Mouse (Mus musculus) cerebellum, adult 9-11 months (tissue): ENCODE data around the gene Adam11.
"Not testable (repeated sequence)": the region's sequence is repeated elsewhere in the genome, so short reads cannot be mapped to it uniquely, and the experiment has no call there.

Experiments
- DNase-seq: peaks from one replicate; pipeline ENCODE4 v3.0.0; 2022

Gene Adam11

DNA sequence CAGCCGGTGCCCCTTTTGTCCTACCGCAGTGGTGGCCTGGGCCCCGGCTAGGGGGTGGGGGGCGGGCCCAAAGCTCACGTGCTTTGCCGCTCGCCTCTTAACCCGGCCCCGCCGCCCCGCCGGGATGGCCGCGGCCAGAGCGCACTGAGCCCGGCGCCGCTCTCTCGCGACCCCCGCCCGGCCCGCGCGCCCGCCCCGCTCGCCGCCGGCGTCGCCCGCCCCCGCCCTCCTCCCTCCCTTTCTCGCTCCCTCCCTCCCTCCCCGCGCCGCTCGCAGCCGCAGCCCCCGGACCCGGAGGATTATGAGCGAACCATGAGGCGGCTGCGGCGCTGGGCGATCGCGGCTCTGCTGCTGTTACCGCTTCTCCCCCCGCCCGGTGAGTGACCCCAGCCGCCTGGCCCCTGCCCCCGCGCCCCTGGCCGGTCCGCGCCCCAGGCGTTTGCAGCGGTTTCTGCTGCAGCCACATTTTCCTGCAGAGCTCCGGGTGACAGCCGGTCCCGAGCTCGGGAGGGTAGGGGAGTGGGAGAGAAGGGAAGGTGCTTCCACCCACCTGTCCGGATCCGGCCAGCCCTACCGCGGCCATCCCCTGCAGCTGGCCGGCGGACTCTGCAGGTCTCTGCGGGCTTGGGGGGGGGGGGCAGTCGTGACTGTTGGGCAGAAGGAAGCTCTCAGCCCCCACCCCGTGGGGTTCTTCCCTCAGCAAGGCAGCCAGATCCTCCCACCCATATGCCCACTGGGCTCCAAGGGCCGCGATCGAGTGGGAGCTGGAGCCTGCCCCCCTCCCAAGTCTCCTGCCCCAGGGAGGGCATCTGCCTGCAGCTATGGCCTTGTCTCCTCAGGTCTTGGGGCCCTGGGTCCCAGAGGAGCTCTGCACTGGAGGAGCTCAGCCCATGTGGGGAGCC, at the start of gene Adam11:
Gene Adam11 (plus strand): TSS at position 131 of the 902 bp plus-strand sequence.
- DNase-seq = peak; percentile 71

DNA sequence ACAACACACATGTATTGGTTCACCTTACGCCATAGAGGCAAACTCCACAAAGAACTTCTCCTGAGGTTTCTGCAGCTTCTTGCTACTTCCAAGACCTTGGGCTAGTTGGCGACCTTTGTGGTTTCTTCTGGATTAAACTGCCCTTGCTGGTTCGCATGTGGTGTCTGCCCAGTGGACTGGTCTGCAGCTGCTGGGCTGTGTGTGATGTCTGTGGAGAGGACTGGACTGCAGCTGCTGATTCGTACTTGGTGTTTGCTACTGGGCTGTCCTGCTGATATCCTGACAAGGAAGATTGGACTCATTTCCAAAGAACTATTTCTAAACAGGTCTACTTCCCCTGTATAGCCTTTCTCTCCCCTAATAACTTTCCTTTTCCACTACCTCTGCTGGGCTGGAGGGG, 48.8 kb upstream of the Adam11 start:
- DNase-seq = no peak

DNA sequence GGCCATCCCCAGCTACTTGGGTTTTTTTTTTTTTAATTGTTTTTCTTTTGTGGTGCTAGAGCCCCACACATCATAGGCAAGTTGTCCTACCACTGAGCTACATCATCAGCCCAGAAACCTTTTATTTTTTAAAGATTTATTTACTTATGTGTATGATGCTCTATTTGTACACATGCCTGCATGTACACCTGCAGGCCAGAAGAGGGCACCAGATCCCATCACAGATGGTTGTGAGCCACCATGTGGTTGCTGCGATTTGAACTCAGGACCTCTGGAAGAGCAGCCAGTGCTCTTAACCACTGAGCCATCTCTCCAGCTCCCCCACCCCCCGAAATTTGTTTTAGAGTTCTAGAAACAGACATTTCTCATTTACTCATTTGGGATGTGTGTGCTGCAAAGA, 46.7 kb upstream of the Adam11 start:
- not testable (repeated sequence) for DNase-seq

DNA sequence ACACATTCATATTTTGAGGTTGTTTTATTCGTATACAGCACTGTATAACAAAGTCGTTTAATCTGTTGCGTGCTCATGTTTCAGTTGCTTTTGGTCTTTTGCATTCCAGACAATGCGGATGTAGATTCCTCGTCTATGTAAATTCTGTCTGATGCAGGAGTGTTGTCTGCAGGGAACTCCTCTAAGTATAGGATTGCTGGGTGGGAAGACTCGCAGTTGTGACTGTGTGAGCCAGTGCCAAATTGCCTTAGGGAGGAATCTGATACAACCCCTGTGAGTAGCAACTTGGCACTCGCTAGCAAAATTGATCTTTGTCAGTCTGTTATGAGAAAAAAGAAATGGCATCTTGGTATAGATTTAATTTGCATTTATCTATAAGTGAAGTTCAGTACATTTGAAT, 45.1 kb upstream of the Adam11 start:
- DNase-seq = no peak

DNA sequence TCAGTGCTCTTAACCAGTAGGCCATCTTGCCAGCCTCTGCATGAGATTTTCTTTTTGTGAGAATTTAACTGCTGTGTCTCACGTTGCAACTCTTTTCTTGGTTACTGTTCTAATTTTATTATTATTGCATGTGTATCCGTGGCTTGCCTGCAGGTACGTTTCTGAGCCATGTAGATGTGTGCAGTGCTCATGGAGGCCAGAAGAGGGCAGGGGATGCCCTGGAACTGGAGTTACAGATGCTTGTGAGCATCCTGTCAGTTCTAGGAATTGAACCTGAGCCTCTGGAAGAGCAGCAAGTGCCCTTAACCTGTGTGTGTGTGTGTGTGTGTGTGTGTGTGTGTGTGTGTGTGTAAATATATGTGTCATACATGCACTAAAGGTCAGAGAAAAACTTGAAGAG, 35.7 kb upstream of the Adam11 start:
- peak; percentile 21 for DNase-seq

DNA sequence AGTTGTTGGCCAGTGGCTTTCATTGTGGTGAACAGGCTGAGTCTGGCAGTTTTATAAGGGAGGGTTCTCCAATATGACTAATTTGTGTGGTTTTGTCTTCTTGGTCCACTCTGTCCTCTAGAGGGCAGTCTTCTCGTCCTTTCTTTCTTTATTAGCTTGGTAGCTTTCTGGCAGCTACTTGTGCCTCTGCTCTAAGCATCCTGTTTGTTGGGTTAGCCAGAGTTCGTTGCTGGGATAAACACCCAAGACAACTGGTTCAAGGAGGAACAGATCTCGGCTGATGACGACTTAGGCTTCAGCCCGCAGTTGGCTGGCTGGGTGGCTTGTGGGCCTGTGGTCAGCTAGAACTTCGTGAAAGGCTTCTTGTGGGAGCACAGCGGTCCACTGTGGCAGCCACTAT, 32.6 kb upstream of the Adam11 start:
- peak; percentile 65 for DNase-seq

DNA sequence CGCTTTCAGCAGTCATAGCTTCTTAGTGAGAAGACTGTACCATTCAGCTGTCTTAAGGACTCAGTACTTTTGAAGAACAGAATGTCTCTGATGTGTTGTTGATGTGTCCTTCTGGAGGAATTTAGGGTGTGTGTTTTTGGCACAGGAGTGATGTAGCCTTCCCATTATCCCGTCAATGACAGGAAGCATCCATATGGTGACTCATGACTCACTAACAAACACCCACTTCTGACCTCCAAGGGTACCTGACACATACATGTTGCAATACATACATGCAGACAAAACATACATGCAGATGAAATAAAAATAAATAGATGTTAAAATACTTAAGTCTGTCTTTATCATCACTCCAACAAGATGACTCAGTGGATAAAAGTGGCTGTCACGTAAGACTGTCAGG, 31.4 kb upstream of the Adam11 start:
- DNase-seq = no peak

DNA sequence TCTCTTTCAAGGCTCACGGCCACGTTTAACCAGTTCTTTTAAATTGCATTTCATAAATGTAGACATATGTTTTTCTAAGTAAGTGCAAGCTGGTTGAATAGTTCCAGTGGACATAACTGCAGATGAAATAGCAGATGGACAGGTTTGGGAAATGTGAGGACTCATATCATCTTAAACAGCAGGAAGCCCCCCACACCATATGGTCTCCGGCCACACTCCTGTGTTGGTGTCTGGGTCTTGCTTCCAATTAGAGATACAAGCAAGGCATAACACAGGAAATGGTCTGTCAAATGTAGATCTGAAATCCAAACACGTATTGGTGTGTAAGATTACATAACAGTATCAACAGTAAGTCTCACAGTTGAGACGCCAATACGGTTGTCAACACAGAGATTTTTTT, 29.9 kb upstream of the Adam11 start:
- DNase-seq = no peak

DNA sequence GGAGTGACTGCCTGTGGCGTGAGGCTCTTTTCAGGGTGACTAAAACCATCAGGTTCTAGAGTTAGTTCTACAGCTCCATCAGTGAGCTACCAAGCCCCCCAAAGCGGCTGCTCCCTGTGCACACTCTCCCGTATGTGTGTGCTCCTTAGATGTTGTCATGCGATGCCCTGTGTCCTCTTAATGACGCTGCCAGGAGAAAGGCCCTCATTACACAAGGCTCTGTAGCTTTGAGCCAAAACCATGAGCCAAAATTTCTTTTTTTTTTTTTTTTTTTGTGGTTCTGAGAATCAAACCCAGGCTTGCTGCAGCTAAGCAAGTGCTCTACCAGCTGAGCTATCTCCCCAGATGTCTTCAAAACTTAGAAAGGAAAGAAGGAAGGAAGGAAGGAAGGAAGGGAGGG, 28.1 kb upstream of the Adam11 start:
- no peak for DNase-seq

DNA sequence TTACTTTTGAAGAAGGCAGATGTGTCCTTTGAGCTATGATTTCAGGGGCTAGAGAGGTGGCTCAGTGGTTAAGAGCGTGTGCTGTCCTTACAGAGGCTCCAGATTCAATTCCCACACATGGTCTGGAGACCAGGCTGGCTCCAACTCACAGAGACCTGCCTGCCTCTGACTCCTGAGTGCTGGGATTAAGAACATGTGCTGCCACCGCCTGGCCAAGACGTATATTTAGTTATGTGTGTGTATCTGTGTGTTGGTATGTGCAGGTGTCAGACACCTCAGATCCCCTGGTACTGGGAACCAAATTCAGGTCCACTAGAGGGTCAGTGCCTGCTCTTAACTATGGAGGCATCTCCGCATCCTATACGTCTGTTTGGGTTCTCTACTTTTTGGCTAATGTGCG, 26.3 kb upstream of the Adam11 start:
- DNase-seq = no peak

DNA sequence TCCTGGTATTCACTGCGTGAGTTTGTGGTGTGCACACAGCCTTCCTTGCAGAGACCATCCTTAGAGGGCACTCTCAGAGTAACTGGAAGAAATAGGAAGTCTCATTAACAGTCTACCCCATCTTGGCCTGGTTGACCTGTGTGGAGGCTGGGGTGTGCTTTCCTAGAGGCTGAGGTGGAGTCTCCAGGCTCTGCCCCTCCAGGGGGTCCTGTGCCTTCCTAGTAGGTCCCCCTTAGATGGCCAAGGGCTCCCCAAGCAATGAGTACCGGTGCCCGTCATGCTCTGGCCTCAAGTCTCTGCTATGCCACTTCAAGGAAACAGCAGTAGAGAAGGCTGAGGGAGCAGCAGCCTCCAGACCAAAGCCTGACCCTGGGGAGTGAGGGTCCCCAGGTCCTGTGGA, 23.2 kb upstream of the Adam11 start:
- peak; percentile 59 for DNase-seq

DNA sequence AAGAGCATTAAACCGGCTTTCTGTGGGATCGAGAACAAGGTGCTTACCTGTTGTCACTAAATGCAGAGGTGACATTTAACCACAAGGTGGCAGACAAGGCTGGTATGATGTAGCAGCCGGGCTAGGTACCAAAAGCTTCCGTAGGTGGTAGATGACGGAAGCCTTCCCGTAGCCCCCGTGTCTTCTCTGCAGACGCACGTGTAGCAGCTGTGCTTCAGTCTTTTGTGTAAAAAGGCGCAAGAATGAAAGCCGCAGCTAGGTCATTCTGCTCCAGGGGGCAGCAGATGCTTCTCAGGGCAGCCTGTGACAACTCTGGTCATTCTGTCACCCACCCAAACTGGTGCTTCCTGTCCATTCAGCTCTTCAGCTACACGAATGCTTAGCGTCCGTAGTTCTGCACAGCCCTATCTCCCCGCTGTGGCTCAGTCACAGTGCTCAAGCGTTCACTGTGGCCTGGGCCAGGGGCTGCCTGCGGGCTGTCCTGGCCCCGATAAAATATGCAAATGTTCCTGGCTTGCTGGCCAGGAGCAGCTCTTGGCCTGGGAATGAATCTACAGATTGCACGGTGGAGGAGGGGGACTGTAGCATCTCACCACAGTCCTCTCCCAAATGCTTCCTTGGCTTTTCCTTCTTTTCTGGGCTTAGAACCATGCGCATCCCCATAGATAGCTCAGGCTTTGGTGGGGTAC, 21.8 kb upstream of the Adam11 start:
- peak; percentile 90 for DNase-seq

DNA sequence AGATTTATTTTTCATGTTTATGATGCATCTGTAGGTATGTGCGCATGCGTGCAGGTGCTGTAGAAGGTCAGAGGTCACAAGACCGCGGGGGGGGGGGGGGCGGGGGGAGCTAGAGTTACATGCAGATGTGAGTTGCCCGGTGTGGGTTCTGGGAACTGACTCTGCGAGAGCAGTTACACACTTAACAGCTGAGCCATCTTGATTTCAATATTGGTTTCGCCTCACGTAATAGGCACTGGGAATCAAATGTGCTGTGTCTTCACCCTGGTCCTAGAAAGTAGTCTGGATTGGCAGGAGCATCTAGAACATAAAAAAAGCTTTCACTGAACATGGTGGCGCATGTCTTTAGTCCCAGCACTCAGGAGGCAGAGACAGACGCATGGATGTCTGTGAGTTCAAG, 20.6 kb upstream of the Adam11 start:
- DNase-seq = peak; percentile 38

DNA sequence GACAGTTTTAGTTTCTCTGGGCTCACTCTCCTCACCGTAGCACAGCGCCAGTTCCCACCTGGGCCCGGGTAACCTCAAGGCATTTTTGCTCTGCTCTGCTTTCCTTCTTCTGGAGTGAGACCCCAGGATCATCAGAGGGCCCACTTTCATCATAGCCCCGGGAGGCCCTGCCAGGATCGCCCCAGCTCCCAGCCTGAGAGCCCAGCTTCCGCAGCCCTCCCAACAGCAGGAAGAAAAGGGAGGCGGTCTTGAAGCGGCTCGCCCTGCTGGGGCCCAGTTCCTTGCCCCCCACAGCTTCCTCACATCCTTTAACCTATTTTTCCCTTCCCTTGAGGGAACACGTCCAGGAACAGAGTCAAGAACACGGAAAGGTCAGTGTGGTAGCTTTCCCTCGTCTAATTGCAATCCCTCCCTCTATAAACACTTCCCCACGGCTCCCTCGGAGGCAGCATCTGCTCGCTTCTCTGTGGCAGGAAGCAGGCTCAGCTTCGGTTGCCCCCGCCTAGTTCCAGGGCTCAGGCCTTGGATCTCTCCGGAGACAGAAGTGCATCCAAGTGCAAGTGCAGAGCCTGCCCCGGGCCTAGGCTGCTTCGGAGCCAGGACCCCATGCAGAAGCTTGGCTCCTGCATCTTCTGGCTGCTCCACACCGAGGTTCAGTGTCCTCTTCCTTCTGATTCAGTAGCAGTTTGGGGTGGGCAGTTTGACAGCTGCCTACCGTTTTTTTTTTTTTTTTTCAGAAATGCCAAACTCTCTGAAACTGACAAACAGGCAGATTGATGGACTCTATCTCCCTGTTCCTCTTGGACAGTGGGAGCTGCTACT, 19.9 kb upstream of the Adam11 start:
- peak; percentile 95 for DNase-seq

DNA sequence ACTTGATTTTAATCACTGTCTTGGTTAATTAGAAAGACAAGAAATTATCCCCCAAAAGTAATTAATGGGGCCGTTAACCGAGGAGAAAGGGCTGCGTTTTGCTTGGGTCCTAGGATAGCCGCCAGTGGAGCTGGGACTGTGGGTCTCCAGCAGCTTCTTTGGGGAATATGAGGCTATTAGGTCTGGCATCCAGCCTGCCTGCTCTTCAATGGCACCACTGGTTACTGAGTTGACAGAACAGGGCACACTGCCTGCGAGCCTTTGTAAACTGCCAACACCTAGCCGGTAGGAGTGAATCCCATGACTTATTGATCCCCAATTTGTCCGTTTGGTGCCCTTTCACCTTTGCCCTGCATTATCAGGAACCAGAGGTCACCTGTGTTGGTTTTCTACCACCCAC, 19.2 kb upstream of the Adam11 start:
- DNase-seq = peak; percentile 72

DNA sequence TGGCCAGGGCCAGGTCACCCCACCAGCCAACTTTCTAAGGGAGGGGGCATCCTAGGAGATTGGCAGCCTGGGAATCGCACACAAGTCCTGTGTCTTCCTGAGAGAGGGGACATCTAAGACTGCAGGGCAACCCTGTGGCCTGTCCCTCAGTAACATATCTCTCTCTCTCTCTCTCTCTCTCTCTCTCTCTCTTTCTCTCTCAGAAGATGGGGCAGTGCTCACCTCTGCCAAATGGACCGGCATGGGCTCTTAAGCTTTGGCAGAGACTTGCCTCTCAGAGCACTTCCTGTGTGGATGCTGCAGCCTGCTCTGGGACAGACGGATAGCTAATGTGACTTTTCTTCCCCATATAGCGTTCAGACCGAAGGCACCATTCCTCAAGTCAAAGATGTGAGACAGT, 18.4 kb upstream of the Adam11 start:
- DNase-seq = peak; percentile 59

DNA sequence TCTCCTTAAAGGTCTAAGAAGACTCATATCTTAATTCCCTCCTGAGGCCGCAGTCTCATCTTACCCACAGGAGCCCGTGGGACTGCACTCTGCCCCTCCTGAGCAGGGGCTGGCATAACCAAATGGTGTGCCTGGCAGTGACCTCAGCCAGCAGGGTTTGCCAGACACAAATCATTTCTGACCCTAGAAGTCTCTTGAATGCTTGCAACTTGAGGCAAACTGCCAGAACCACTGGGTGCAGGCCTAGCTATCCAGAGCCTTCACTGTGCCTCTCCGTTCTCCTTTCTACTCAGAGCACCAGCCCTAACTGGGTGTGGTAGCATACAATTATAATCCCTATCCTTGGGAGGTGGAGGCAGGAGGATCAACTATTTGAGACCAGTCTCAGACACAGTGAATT, 16.5 kb upstream of the Adam11 start:
- peak; percentile 61 for DNase-seq

DNA sequence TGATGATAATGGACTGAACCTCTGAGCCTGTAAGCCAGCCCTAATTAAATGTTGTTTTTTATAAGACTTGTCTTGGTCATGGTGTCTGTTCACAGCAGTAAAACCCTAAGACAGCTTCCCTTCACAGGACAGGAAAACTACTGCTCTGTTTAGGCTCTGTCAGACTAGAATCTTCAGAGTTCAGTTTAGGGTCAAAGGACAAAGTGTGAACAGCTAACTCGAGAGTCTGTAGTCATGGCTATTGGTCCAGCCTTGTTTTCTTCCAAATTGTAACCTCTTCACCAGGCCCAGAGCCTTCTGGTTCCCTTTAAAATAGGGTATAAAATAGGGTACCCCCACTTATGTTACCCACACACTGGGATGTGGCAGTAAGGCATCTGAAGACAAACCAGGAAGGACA, 13.4 kb upstream of the Adam11 start:
- DNase-seq = no peak

DNA sequence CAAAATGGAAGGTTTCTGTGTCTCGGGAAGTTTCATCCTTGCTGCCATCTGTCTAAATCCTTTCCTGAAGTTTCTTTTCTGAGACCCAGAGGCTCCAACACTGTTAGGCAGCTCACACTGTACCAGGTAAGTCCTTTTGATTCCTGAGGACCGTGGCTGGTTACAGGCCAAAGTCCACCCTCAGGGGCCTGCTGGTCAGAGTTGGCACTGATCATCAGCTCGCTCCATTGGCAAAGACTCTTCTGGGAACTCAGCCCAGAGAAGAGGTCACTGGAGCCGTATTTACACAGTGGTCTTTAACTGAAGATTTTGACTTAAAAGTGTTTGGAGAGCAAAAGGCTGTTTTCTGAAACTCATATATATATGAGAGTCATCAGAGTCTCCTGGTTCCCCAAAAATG, 12.9 kb upstream of the Adam11 start:
- DNase-seq = peak; percentile 91

DNA sequence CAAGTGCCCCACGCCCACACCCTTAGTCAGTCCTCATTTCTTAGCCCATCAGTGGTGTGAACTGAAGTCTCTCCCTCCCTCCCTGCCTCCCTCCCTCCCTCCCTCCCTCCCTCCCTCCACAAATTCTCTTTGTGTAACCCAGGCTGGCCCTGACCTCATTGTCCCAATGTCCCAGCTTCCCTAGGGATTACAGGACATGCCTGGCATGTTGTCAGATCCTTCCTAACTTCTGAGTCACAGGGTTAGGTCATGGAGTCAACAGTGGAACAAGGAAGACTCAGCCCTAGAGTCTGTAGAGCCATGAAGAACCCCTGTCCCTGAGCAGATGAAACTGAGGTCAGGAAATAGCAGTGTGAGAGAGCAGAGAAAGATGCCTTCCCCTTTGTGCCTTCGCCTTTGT, 11.5 kb upstream of the Adam11 start:
- DNase-seq = peak; percentile 31

DNA sequence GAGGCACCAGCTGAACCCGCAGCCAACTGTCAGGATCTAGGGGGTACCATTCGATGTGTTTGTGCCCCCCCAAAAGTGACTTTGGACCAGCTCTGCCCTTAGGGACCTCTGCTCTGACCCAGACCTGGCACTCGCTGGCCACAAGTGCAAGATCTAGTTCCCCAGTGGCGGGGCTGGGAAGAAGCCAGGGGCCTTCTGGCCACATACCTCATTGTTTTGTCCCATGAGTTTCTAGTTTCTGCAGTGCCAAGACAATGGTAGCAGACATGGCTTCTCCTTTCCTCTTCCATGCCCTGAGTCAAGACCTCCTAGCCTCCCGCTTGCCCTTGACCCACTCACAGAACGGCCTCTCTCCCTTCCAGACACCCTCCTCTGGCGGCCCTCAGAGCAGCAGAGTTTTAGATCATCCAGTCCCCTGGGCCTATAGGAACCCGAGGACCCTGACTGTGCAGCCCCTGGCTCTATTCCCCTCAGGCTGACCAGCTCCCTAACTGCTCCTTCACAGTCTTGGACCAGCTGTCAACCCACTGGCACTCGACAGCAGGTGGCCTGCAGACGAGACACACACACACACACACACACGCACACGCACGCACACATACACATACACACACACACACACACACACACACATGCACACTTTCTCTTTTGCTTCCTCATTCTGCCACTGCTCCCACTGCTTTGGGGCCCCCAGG, 8.2 kb upstream of the Adam11 start:
- DNase-seq = peak; percentile 60

DNA sequence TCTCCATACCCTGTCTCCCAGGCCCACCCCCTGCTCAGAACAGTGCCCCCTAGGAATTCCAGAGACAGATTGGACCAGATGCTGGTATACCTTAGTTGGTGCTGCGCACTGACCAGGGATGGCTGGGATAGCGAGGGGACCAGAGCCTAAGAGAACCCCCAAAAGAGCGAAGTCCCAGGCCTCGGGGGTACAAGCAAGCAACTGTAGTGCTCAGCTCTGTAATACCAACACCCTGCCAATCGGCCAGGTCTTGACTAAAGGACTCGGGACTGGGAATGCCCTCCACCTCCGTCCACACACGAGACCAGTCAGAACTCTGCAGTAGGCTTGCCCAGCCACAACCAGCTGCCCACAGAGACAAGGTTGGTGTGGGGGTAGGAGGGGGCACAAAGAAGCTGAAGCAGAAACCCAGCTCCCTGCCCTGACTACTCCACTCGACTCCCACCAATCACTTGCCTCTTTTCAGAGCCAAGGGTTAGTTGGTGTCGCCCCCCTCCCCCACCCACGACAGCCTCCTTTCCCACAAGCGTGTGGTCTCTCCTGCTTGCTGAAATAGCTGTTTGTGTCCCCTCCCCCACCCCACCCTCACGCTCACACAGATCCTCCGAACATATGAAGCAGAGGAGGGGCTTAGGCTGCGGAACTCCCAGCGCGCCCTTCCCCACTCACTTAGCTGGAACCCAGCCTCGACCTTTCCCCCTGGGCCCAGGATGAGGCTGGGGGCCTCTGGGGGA, 7.5 kb upstream of the Adam11 start:
- no peak for DNase-seq
